Mouse (Mus musculus) stomach, postnatal 0 days (tissue): ENCODE results near the gene Mapk8. TPM values are rescaled to one million over a fixed set of nuclear protein-coding genes. Genes with fewer than 3 reads are reported as not detected.

Experiments used
- ATAC-seq: fragments of 200-750 bp; cut with Nextera tagmentation; 2 replicates; pipeline ENCODE4 v1.8.0; 2017; ENCODE audit not compliant: low FRiP score, low TSS enrichment
- DNase-seq: peaks from one replicate; pipeline ENCODE4 v3.0.0-alpha.2; 2016; ENCODE audit warnings: low spot score
- H3K27ac ChIP-seq: fragments of 300-500 bp; sonication (generic); replicated peaks from 2 replicates; pipeline ENCODE4 v1.5.1; 2014; ENCODE audit warnings: mild to moderate bottlenecking, control low read depth
- H3K27me3 ChIP-seq: fragments of 300-500 bp; sonication (generic); 2 replicates; pipeline ENCODE4 v1.6.1; 2014; ENCODE audit warnings: low read length; ENCODE audit not compliant: control insufficient read depth, insufficient read depth
- H3K36me3 ChIP-seq: fragments of 300-500 bp; sonication (generic); 2 replicates; pipeline ENCODE4 v1.6.1; 2014; ENCODE audit warnings: low read length, mixed read lengths; ENCODE audit not compliant: control insufficient read depth, insufficient read depth
- H3K4me1 ChIP-seq: fragments of 300-500 bp; sonication (generic); replicated peaks from 2 replicates; pipeline ENCODE4 v1.6.1; 2014; ENCODE audit warnings: antibody characterized with exemption; ENCODE audit not compliant: control insufficient read depth, insufficient read depth
- H3K4me2 ChIP-seq: fragments of 300-500 bp; sonication (generic); replicated peaks from 2 replicates; pipeline ENCODE4 v1.6.1; 2014; ENCODE audit warnings: low read depth, mild to moderate bottlenecking, control low read depth, moderate library complexity
- H3K4me3 ChIP-seq: fragments of 300-500 bp; sonication (generic); 2 replicates; pipeline ENCODE4 v1.5.1; 2014; ENCODE audit warnings: low read depth, low read length, control low read depth
- H3K9ac ChIP-seq: fragments of 300-500 bp; sonication (generic); 2 replicates; pipeline ENCODE4 v1.6.1; 2014; ENCODE audit warnings: mild to moderate bottlenecking, low read length, control low read depth, mixed read lengths
- H3K9me3 ChIP-seq: fragments of 300-500 bp; sonication (generic); 2 replicates; pipeline ENCODE4 v1.6.1; 2016; ENCODE audit warnings: low read length; ENCODE audit not compliant: control insufficient read depth
- CTCF ChIP-seq: IDR thresholded peaks from 2 replicates; pipeline ENCODE4 v1.5.1; 2016; ENCODE audit warnings: antibody characterized with exemption, low read depth, mild to moderate bottlenecking, moderate library complexity
- EP300 ChIP-seq: optimal IDR thresholded peaks from 2 replicates; pipeline ENCODE3; 2016; ENCODE audit warnings: antibody characterized with exemption
- WGBS: fragments of 180-500 bp; shearing (Covaris S2); extraction: QIAGEN DNeasy Blood & Tissue Kit; methylation state at CpG from one replicate; pipeline ENCODE4 v1.1.7; 2014; 5-methylcytosine and 5-hydroxymethylcytosine counted together
- polyA plus RNA-seq: library from polyadenylated mRNA; unstranded; fragments of >200 nt; fragmentation: Nextera tagmentation; extraction: Ambion mirVana; gene quantifications from 2 replicates; pipeline ENCODE4 v1.2.1, GENCODE M21; 2015

Mapk8 gene
- polyA plus RNA-seq, 1 experiment from 2014 or later = 7.7 TPM

DNA sequence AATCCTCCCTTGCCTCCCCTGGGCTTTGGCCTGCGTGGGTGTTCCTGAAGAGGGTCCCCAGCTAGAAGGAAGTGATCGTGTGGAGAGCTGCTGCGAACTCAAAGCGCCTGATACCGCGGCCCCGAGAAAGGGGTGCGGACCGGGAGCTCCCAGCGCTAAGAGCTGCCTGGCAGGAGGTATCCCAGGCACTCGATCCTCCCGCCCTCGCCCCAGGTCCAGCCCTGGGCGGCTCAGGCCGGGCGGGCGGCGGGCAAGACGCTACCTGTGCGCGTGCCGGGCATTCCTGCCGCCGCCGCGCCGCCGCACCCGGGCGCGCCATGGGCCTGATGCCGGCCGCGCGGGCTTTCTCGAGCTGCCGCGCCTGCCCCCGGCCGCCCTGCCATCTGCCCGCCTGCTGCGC, 95.9 kb downstream of the Mapk8 start:
- H3K27ac ChIP-seq = no peak overlapping the region
- H3K36me3 ChIP-seq = no peaks in the 10 kb centered on the region
- H3K9me3 ChIP-seq = no peaks in the 10 kb centered on the region
- peak overlapping the region; percentile 54 for H3K9ac ChIP-seq
- H3K4me1 ChIP-seq = no peaks in the 10 kb centered on the region; the same call in 1 of the 2 replicates
- TF ChIP-seq EP300 (no peak), CTCF (no peak)
- peak overlapping the region; percentile 36 for H3K4me3 ChIP-seq
- WGBS = 2% methylated on average over 35 of the region's 42 CpGs
- peak; percentile 73 for ATAC-seq
- H3K27me3 ChIP-seq = peaks cover 3% of the 10 kb centered on the region; the same call in 1 of the 2 replicates
- peak overlapping the region; percentile 65 for H3K4me2 ChIP-seq
- peak; percentile 69 for DNase-seq

GRCm38 (mm10) chr14:33348146-33348545, 98.8 kb downstream of the Mapk8 start:
- Histone ChIP-seq H3K27me3 (peaks cover 3% of the 10 kb centered on the region; the same call in 1 of the 2 replicates), H3K9me3 (no peaks in the 10 kb centered on the region), H3K4me1 (no peaks in the 10 kb centered on the region; the same call in 1 of the 2 replicates), H3K9ac (no peak overlapping the region), H3K27ac (no peak overlapping the region), H3K4me2 (no peak overlapping the region), H3K36me3 (no peaks in the 10 kb centered on the region), H3K4me3 (no peak overlapping the region)
- TF ChIP-seq CTCF = no peak
- WGBS = 32% methylated on average over 1 of the region's 1 CpGs
- no peak for DNase-seq
- no peak for ATAC-seq

GRCm38 (mm10) chr14:33347738-33348137, 99.2 kb downstream of the Mapk8 start:
- no peak overlapping the region for H3K4me2 ChIP-seq
- no peaks in the 10 kb centered on the region for H3K36me3 ChIP-seq
- 0 out of 2 replicates have a peak, but pooled peaks have one; percentile 11 for ATAC-seq
- WGBS = 46% methylated on average over 4 of the region's 4 CpGs
- TF ChIP-seq EP300 (no peak), CTCF (no peak)
- no peak overlapping the region for H3K9ac ChIP-seq
- H3K4me1 ChIP-seq = no peaks in the 10 kb centered on the region; the same call in 1 of the 2 replicates
- no peaks in the 10 kb centered on the region for H3K9me3 ChIP-seq
- DNase-seq = no peak
- H3K27ac ChIP-seq = no peak overlapping the region
- H3K4me3 ChIP-seq = no peak overlapping the region
- peaks cover 3% of the 10 kb centered on the region; the same call in 1 of the 2 replicates for H3K27me3 ChIP-seq

DNA sequence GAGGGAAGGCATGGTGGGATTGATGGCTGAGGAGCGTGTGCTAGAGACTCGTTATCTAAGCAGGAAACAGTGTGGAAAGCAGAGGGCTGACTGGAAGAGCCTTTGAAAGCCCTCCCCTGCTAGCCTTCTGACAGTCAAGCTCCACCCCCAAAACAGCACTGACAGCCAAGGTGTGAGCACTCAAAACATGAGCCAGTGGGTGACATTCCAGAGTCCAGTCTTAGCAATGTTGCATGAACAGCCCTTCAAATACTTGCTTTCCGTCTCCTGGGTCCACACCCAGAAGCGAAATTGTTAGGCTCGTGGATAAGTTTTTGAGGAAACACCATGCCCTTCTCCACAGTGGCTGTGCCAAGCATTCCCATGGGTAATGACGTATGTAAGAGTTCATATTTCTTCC, 100.4 kb downstream of the Mapk8 start:
- TF ChIP-seq CTCF (no peak), EP300 (no peak)
- H3K36me3 ChIP-seq = no peaks in the 10 kb centered on the region
- no peak overlapping the region for H3K4me2 ChIP-seq
- DNase-seq = no peak
- no peaks in the 10 kb centered on the region; the same call in 1 of the 2 replicates for H3K4me1 ChIP-seq
- WGBS = 58% methylated on average over 6 of the region's 6 CpGs
- no peak for ATAC-seq
- peaks cover 3% of the 10 kb centered on the region; the same call in 1 of the 2 replicates for H3K27me3 ChIP-seq
- no peaks in the 10 kb centered on the region for H3K9me3 ChIP-seq
- no peak overlapping the region for H3K4me3 ChIP-seq
- no peak overlapping the region for H3K9ac ChIP-seq
- H3K27ac ChIP-seq = no peak overlapping the region

DNA sequence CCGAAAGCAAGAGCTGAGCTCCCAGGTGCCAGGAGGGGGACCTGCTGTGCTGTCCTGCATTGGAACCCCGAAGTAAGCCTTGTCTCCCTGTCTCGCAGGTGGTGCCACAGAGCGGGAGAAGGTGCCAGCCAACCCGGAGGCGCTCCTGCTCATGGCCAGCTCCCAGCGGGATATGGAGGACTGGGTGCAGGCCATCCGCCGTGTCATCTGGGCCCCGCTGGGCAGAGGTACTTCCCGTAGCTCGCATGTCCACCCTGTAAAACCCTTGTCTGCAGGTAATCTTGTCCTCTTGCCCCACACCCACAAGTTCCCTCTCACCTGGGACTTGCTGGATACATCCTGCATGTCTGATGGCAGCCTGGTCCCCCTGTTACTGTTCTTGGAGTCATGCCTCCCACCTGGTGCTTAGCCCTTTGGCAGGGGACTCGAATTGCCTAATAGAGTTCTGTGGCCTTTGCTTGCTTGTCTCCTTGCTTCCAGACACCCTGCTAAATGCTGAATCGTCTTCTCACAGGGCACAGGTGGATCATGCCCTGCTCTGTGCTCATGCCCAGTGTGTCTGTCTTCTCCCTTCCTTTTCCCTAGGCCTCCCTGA, 103.7 kb downstream of the Mapk8 start:
- H3K9me3 ChIP-seq = no peaks in the 10 kb centered on the region
- ATAC-seq (no peak), DNase-seq (no peak)
- no peak overlapping the region for H3K4me3 ChIP-seq
- no peak overlapping the region for H3K4me2 ChIP-seq
- WGBS = 87% methylated on average over 14 of the region's 14 CpGs
- H3K9ac ChIP-seq = no peak overlapping the region
- H3K27ac ChIP-seq = no peak overlapping the region
- TF ChIP-seq EP300 (no peak), CTCF (no peak)
- no peaks in the 10 kb centered on the region for H3K4me1 ChIP-seq
- no peaks in the 10 kb centered on the region for H3K27me3 ChIP-seq
- H3K36me3 ChIP-seq = no peaks in the 10 kb centered on the region

- Histone ChIP-seq H3K36me3 (no peaks in the 10 kb centered on the region), H3K27ac (no peak overlapping the region), H3K9ac (no peak overlapping the region), H3K4me3 (no peak overlapping the region), H3K4me2 (no peak overlapping the region), H3K9me3 (no peaks in the 10 kb centered on the region), H3K27me3 (no peaks in the 10 kb centered on the region), H3K4me1 (no peaks in the 10 kb centered on the region)
- DNase-seq = no peak
- TF ChIP-seq EP300 (no peak), CTCF (peak; percentile 59)
- no peak for ATAC-seq
- WGBS = 65% methylated on average over 5 of the region's 5 CpGs
Observed at GRCm38 (mm10) chr14:33338684-33339083, 108.3 kb downstream of the Mapk8 start.
